8 mouse cellular contexts compared by ENCODE assay signal in the genomic region with DNA sequence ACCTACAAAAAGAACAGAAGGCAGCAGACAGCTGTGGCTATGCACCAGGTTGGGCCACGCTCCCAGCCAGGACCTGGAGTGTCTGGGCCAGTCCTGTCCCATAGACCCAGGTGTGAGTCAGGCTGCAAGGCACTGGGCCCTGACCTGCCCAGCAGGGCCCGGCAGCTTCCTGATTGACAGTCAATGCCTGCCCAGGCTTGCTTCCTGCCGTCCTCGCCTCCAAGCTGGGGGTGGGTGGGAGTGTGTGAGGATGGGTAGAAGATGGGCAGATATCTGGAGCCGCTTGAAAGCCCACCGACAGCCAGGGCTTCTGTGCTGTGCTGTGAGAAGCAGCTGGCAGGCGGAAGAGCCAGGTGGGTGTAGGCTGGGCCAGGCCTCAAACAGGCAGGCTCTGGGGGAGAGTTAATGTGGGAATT. TPM values are rescaled to one million over a fixed set of nuclear protein-coding genes. Genes with fewer than 3 reads are reported as not detected.
A peak's percentile ranks its signal among the peaks of the same experiment; 100 is the strongest.
DNase-seq lines count a peak whose midpoint lies in the region; ATAC-seq and TF ChIP-seq lines count a peak whose summit lies in the region.

No protein-coding gene starts in this region.

- H3K9ac ChIP-seq in lung, embryonic 16.5 days (ENCODE audit: low read length): peak overlapping the region; percentile 8
- H3K9ac ChIP-seq in embryonic facial prominence, embryonic 12.5 days: no peak overlapping the region; the same call in 1 of the 2 replicates
- H3K9ac ChIP-seq in hindbrain, embryonic 14.5 days: peak overlapping the region; percentile 43
- H3K9ac ChIP-seq in limb, embryonic 12.5 days (replicated peaks): 0 out of 2 replicates have a peak overlapping the region, but pooled peaks have one; percentile 23

- no peaks in the 10 kb centered on the region for H3K36me3 ChIP-seq in lung, embryonic 16.5 days (ENCODE audit: control insufficient read depth, insufficient read depth, low read length)
- H3K36me3 ChIP-seq in embryonic facial prominence, embryonic 12.5 days: no peaks in the 10 kb centered on the region
- no peaks in the 10 kb centered on the region for H3K36me3 ChIP-seq in hindbrain, embryonic 14.5 days (replicated peaks; ENCODE audit: control insufficient read depth, insufficient read depth)
- H3K36me3 ChIP-seq in limb, embryonic 12.5 days: no peaks in the 10 kb centered on the region

- peak overlapping the region; percentile 88 for H3K27ac ChIP-seq in lung, embryonic 16.5 days (ENCODE audit: low read length)
- peak overlapping the region; percentile 89 for H3K27ac ChIP-seq in embryonic facial prominence, embryonic 12.5 days
- peak overlapping the region; percentile 88 for H3K27ac ChIP-seq in hindbrain, embryonic 14.5 days
- peak overlapping the region; percentile 82 for H3K27ac ChIP-seq in limb, embryonic 12.5 days

- 26% methylated on average over 7 of the region's 7 CpGs for WGBS in lung, embryonic 16.5 days
- WGBS in lung, adult 2 months: 28% methylated on average over 7 of the region's 7 CpGs
- 46% methylated on average over 7 of the region's 7 CpGs for WGBS in embryonic facial prominence, embryonic 12.5 days
- WGBS in hindbrain, embryonic 14.5 days: 13% methylated on average over 7 of the region's 7 CpGs
- 47% methylated on average over 7 of the region's 7 CpGs for whole genome bisulfite sequencing in limb, embryonic 12.5 days

- ATAC-seq in lung, embryonic 16.5 days (ENCODE audit: low read depth): peak; percentile 36
- ATAC-seq in embryonic facial prominence, embryonic 12.5 days (ENCODE audit: insufficient number of reproducible peaks, insufficient read depth, low FRiP score, low TSS enrichment): peak; percentile 53; the same call in 1 of the 2 replicates
- peak; percentile 44 for ATAC-seq in hindbrain, embryonic 14.5 days (ENCODE audit: low FRiP score)
- ATAC-seq in limb, embryonic 12.5 days (ENCODE audit: insufficient number of reproducible peaks, insufficient read depth, low FRiP score, low TSS enrichment, low read depth): no peak
- ATAC-seq in neutrophil, adult 5-6 weeks (ENCODE audit: extremely low read depth, insufficient number of reproducible peaks, low FRiP score, poor library complexity, severe bottlenecking): 0 out of 2 replicates have a peak, but pooled peaks have one; percentile 4
- no peak for ATAC-seq in megakaryocyte progenitor cell, adult 5-6 weeks (replicated peaks; ENCODE audit: poor library complexity)

- DNase-seq in lung, adult 2 months: no peak
- no peak for DNase-seq in hindbrain, embryonic 14.5 days (ENCODE audit: low spot score)
- no peak for DNase-seq in gastrocnemius, adult 18-20 months (ENCODE audit: low spot score)

- no peaks in the 10 kb centered on the region for H3K9me3 ChIP-seq in lung, embryonic 16.5 days (ENCODE audit: control insufficient read depth, low read length)
- H3K9me3 ChIP-seq in embryonic facial prominence, embryonic 12.5 days: no peaks in the 10 kb centered on the region
- no peaks in the 10 kb centered on the region for H3K9me3 ChIP-seq in hindbrain, embryonic 14.5 days (ENCODE audit: control insufficient read depth, low read length)
- H3K9me3 ChIP-seq in limb, embryonic 12.5 days: no peaks in the 10 kb centered on the region

- peaks cover 49% of the 10 kb centered on the region for H3K4me1 ChIP-seq in lung, embryonic 16.5 days (replicated peaks; ENCODE audit: control insufficient read depth, insufficient read depth, low read length)
- peaks cover 51% of the 10 kb centered on the region for H3K4me1 ChIP-seq in lung, adult 2 months (ENCODE audit: control insufficient read depth, insufficient read depth, low read length)
- peaks cover 78% of the 10 kb centered on the region for H3K4me1 ChIP-seq in embryonic facial prominence, embryonic 12.5 days
- peaks cover 70% of the 10 kb centered on the region for H3K4me1 ChIP-seq in hindbrain, embryonic 14.5 days (replicated peaks; ENCODE audit: control insufficient read depth, insufficient read depth, low read length)
- H3K4me1 ChIP-seq in limb, embryonic 12.5 days (replicated peaks): peaks cover 64% of the 10 kb centered on the region

- no peaks in the 10 kb centered on the region for H3K27me3 ChIP-seq in lung, embryonic 16.5 days (ENCODE audit: control insufficient read depth, insufficient read depth, low read depth, low read length)
- H3K27me3 ChIP-seq in embryonic facial prominence, embryonic 12.5 days: no peaks in the 10 kb centered on the region
- H3K27me3 ChIP-seq in hindbrain, embryonic 14.5 days (ENCODE audit: control insufficient read depth, insufficient read depth, low read length): no peaks in the 10 kb centered on the region
- no peaks in the 10 kb centered on the region for H3K27me3 ChIP-seq in limb, embryonic 12.5 days

- TF ChIP-seq POLR2A in lung, adult 2 months (IDR thresholded peaks at IDR 0.05; ENCODE audit: borderline replicate concordance, extremely low read depth, low read depth, low read length): no peak

- H3K4me3 ChIP-seq in lung, embryonic 16.5 days (ENCODE audit: low read length): no peak overlapping the region
- no peak overlapping the region for H3K4me3 ChIP-seq in lung, adult 2 months (replicated peaks; ENCODE audit: extremely low read depth, low read depth, low read length)
- no peak overlapping the region for H3K4me3 ChIP-seq in embryonic facial prominence, embryonic 12.5 days
- H3K4me3 ChIP-seq in hindbrain, embryonic 14.5 days (replicated peaks; ENCODE audit: low read length): no peak overlapping the region
- H3K4me3 ChIP-seq in limb, embryonic 12.5 days (replicated peaks): no peak overlapping the region

- H3K4me2 ChIP-seq in lung, embryonic 16.5 days (ENCODE audit: low read depth, low read length): peak overlapping the region; percentile 35
- H3K4me2 ChIP-seq in embryonic facial prominence, embryonic 12.5 days (replicated peaks): peak overlapping the region; percentile 19; the same call in 1 of the 2 replicates
- peak overlapping the region; percentile 27 for H3K4me2 ChIP-seq in hindbrain, embryonic 14.5 days (replicated peaks)
- H3K4me2 ChIP-seq in limb, embryonic 12.5 days: peak overlapping the region; percentile 27; the same call in 1 of the 2 replicates

- no peak for TF ChIP-seq CTCF in lung, adult 2 months (IDR thresholded peaks at IDR 0.05; ENCODE audit: insufficient read depth, low read length)

RNA-seq across cellular contexts. Expression of gene Prrc2b, which starts 24.2 kb away (rescaled TPM):
- polyA plus RNA-seq in lung, embryonic 16.5 days (2015; fragmentation: Nextera tagmentation; extraction: Ambion mirVana): 24.7 and 26.9 TPM in 2 replicates
- polyA plus RNA-seq in lung, adult 2 months (2012; rRNA removed): 67.9 and 68.5 TPM in 2 replicates
- 81.8 and 83.2 TPM in 2 replicates for polyA plus RNA-seq in embryonic facial prominence, embryonic 12.5 days (2016; fragmentation: Nextera tagmentation; extraction: Ambion mirVana)
- polyA plus RNA-seq in hindbrain, embryonic 14.5 days (2014; fragmentation: Nextera tagmentation; extraction: Ambion mirVana): 105 and 119 TPM in 2 replicates
- polyA plus RNA-seq in limb, embryonic 12.5 days (2016; fragmentation: Nextera tagmentation; extraction: Ambion mirVana): 69.2 and 89.9 TPM in 2 replicates
- 36.7 and 37.0 TPM in 2 replicates for total RNA-seq in neutrophil, adult 5-6 weeks (2017)
- 37.5 and 37.8 TPM in 2 replicates for total RNA-seq in megakaryocyte progenitor cell, adult 5-6 weeks (2015)
- 16.6 and 18.2 TPM in 2 replicates for total RNA-seq in megakaryocyte progenitor cell, adult 5-6 weeks (2017)
- 10 to 100 TPM; 78.4 to 79.7 TPM for total RNA-seq in gastrocnemius, adult 18-20 months (2021)

Comparison
In these comparisons a context has a peak if more than half of its experiments do, and no peak if none do; other contexts are left out.
1. ATAC-seq: peak in lung, embryonic 16.5 days (single experiment), embryonic facial prominence, embryonic 12.5 days (single experiment), hindbrain, embryonic 14.5 days (single experiment) and neutrophil, adult 5-6 weeks (single experiment); none in limb, embryonic 12.5 days (single experiment) and megakaryocyte progenitor cell, adult 5-6 weeks (single experiment).
2. Peak in every context shown above with its lines, with median percentiles within 50 percentile points of each other: H3K27ac ChIP-seq and H3K4me2 ChIP-seq.